Mouse (Mus musculus): ENCODE data around the gene Olfr389.

DNA sequence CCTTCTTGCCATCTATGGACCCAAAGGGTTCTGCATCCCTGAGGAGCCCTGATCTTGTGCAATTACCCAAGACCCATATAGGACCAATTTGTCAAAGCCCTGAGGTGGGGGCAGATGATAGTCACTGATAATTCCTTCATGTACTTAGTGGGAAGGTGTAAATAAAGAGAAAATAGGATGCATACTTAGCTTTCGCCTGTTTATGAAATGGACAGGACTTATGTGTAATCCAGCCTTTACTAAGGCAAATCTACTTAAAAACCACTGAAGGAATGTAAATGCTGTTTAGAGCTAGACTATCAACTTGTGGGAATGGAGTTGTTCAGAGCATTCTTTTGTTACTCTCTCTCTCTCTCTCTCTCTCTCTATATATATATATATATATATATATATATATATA is 36.4 kb upstream of the Olfr389 start, which contains the start of gene Olfr392:
- TF ChIP-seq POLR2A (IDR thresholded peaks at IDR 0.05; ENCODE audit: low read depth, low read length) (no peak), CTCF (IDR thresholded peaks at IDR 0.05; ENCODE audit: borderline replicate concordance, insufficient read depth, low read length) (no peak)
